Mouse (Mus musculus) heart, postnatal 14 days (tissue): ENCODE results near the gene Ino80. TPM values are rescaled to one million over a fixed set of nuclear protein-coding genes. Genes with fewer than 3 reads are reported as not detected.

Source experiments
- DNase-seq, 2 experiments: peaks; one replicate each; pipeline ENCODE4 v3.0.0; 2021 to 2022
- intact Hi-C: fragments of 180-260 bp; cut with DNase I; formaldehyde crosslinking; loops from one replicate; pipeline ENCODE4 v1.15.1; 2025
- total RNA-seq, 2 experiments: library from RNA; stranded (reverse); gene quantifications; 2 replicates each; pipeline ENCODE4 v1.2.3; 2021

Gene Ino80
- total RNA-seq, 2 experiments from 2014 or later: 11.8 TPM

- intact Hi-C loops: no loop called here
- DNase-seq: no peak
Observed at GRCm38 (mm10) chr2:119463114-119463775, 14.2 kb downstream of the Ino80 start.

GRCm38 (mm10) chr2:119461028-119461427, 16.5 kb downstream of the Ino80 start:
- intact Hi-C loops: no loop called here
- DNase-seq: no peak

GRCm38 (mm10) chr2:119454558-119454957, 22.9 kb downstream of the Ino80 start:
- intact Hi-C loops: no loop called here
- DNase-seq: no peak

GRCm38 (mm10) chr2:119436988-119437387, 40.5 kb downstream of the Ino80 start:
- intact Hi-C loops: loop anchor here (1.0 to 10.0 kb wide), 3 partner anchors 88 to 187 kb away; no protein-coding TSS in a partner anchor
- peak; percentile 23 to 58 for DNase-seq

GRCm38 (mm10) chr2:119436467-119436866, 41.0 kb downstream of the Ino80 start:
- intact Hi-C loops: loop anchor here (10.0 kb wide), 1 partner anchor 88 kb away; no protein-coding TSS in a partner anchor
- no peak for DNase-seq

- intact Hi-C loops: loop anchor here (1.0 kb wide), 2 partner anchors 76 to 116 kb away; no protein-coding TSS in a partner anchor
- DNase-seq: peak in 1 of 2 experiments; percentile 50
Observed at GRCm38 (mm10) chr2:119413819-119414218, 63.7 kb downstream of the Ino80 start.

GRCm38 (mm10) chr2:119411674-119412073, 65.8 kb downstream of the Ino80 start:
- intact Hi-C loops: no loop called here
- DNase-seq: no peak

GRCm38 (mm10) chr2:119411016-119411415, 66.5 kb downstream of the Ino80 start:
- intact Hi-C loops: no loop called here

GRCm38 (mm10) chr2:119408733-119409132, 68.8 kb downstream of the Ino80 start:
- intact Hi-C loops: no loop called here
- no peak for DNase-seq

More at GRCm38 (mm10) chr2:119411016-119411415, 66.5 kb downstream of the Ino80 start:
- DNase-seq: no peak

- peak; percentile 14 to 24 for DNase-seq
- intact Hi-C loops: no loop called here
Observed at GRCm38 (mm10) chr2:119408278-119408677, 69.2 kb downstream of the Ino80 start.

- intact Hi-C loops: no loop called here
Observed at GRCm38 (mm10) chr2:119399313-119399712, 78.2 kb downstream of the Ino80 start.

GRCm38 (mm10) chr2:119398665-119399064, 78.8 kb downstream of the Ino80 start:
- intact Hi-C loops: no loop called here
- DNase-seq: no peak

More at GRCm38 (mm10) chr2:119399313-119399712, 78.2 kb downstream of the Ino80 start:
- DNase-seq: no peak

- intact Hi-C loops: no loop called here
- DNase-seq: no peak
Observed at GRCm38 (mm10) chr2:119398252-119398651, 79.2 kb downstream of the Ino80 start.

- intact Hi-C loops: no loop called here
Observed at GRCm38 (mm10) chr2:119389992-119390391, 87.5 kb downstream of the Ino80 start.

GRCm38 (mm10) chr2:119388266-119388665, 89.2 kb downstream of the Ino80 start:
- intact Hi-C loops: no loop called here
- no peak for DNase-seq

More at GRCm38 (mm10) chr2:119389992-119390391, 87.5 kb downstream of the Ino80 start:
- DNase-seq: no peak

- DNase-seq: no peak
- intact Hi-C loops: no loop called here
Observed at GRCm38 (mm10) chr2:119379455-119379854, 98.0 kb downstream of the Ino80 start.

GRCm38 (mm10) chr2:119377826-119378225, 99.7 kb downstream of the Ino80 start:
- intact Hi-C loops: no loop called here
- no peak for DNase-seq

GRCm38 (mm10) chr2:119377286-119377685, 100.2 kb downstream of the Ino80 start:
- DNase-seq: no peak
- intact Hi-C loops: no loop called here

GRCm38 (mm10) chr2:119370116-119370515, 107.4 kb downstream of the Ino80 start:
- DNase-seq: no peak
- intact Hi-C loops: no loop called here

- no peak for DNase-seq
- intact Hi-C loops: no loop called here
Observed at GRCm38 (mm10) chr2:119367346-119367745, 110.1 kb downstream of the Ino80 start.

- intact Hi-C loops: no loop called here
- peak in 1 of 2 experiments; percentile 10 for DNase-seq
Observed at GRCm38 (mm10) chr2:119364969-119365368, 112.5 kb downstream of the Ino80 start.

- intact Hi-C loops: no loop called here
- no peak for DNase-seq
Observed at GRCm38 (mm10) chr2:119359721-119360291, 117.7 kb downstream of the Ino80 start.
